Comparison of ENCODE assay signal across 8 mouse cellular contexts in genomic region chr13:93839137-93839630, GRCm38 (mm10).
DNase-seq lines count a peak whose midpoint lies in the region; ATAC-seq and TF ChIP-seq lines count a peak whose summit lies in the region.

No protein-coding gene starts in this region.

- peak; percentile 87 for ATAC-seq in hindbrain, embryonic 16.5 days
- peak; percentile 87 for ATAC-seq in midbrain, embryonic 14.5 days (ENCODE audit: low FRiP score, low TSS enrichment)

- no peak overlapping the region for H3K4me2 ChIP-seq in hindbrain, embryonic 16.5 days (ENCODE audit: low read length)
- peak overlapping the region; percentile 8; the same call in 1 of the 2 replicates for H3K4me2 ChIP-seq in midbrain, embryonic 14.5 days (ENCODE audit: low read length)

- H3K9me3 ChIP-seq in hindbrain, embryonic 16.5 days (ENCODE audit: control insufficient read depth, low read length) = no peaks in the 10 kb centered on the region
- no peaks in the 10 kb centered on the region for H3K9me3 ChIP-seq in midbrain, embryonic 14.5 days (ENCODE audit: control insufficient read depth, low read length)

- H3K36me3 ChIP-seq in hindbrain, embryonic 16.5 days (ENCODE audit: control insufficient read depth, insufficient read depth, low read length) = no peaks in the 10 kb centered on the region
- no peaks in the 10 kb centered on the region for H3K36me3 ChIP-seq in midbrain, embryonic 14.5 days (ENCODE audit: control insufficient read depth, insufficient read depth, low read length)

- H3K4me3 ChIP-seq in hindbrain, embryonic 16.5 days (ENCODE audit: low read length) = no peak overlapping the region
- no peak overlapping the region for H3K4me3 ChIP-seq in midbrain, embryonic 14.5 days (replicated peaks; ENCODE audit: low read depth, low read length)

- H3K9ac ChIP-seq in hindbrain, embryonic 16.5 days (ENCODE audit: low read depth, low read length) = no peak overlapping the region; the same call in 1 of the 2 replicates
- H3K9ac ChIP-seq in midbrain, embryonic 14.5 days (replicated peaks; ENCODE audit: low read length) = no peak overlapping the region; the same call in 1 of the 2 replicates

- peak overlapping the region; percentile 76 for H3K27ac ChIP-seq in hindbrain, embryonic 16.5 days (ENCODE audit: low read depth, low read length)
- H3K27ac ChIP-seq in midbrain, embryonic 14.5 days (replicated peaks; ENCODE audit: low read depth, low read length) = peak overlapping the region; percentile 80

- TF ChIP-seq CTCF in brain, embryonic 14.5 days (IDR thresholded peaks at IDR 0.05; ENCODE audit: borderline replicate concordance, extremely low read depth, insufficient read depth, insufficient read length) = no peak

- TF ChIP-seq POLR2A in brain, embryonic 14.5 days (IDR thresholded peaks at IDR 0.05; ENCODE audit: borderline replicate concordance, extremely low read depth, insufficient read depth, insufficient read length, poor library complexity, severe bottlenecking) = no peak

- peak; percentile 91 for DNase-seq in brain, embryonic 14.5 days (ENCODE audit: low read depth)
- DNase-seq in cerebellum, adult 9-11 months = peak; percentile 30
- DNase-seq in gastrocnemius, postnatal 14 days = peak; percentile 40
- peak; percentile 74 for DNase-seq in midbrain, embryonic 14.5 days
- no peak for DNase-seq in thymus, postnatal 0 days (ENCODE audit: low spot score)
- DNase-seq in urinary bladder, postnatal 25 days (ENCODE audit: low spot score) = no peak
- DNase-seq in urinary bladder, postnatal 4 days (ENCODE audit: low spot score in 2 of 2) = no peak

- H3K4me1 ChIP-seq in hindbrain, embryonic 16.5 days (ENCODE audit: control insufficient read depth, insufficient read depth, low read depth, low read length) = peaks cover 9% of the 10 kb centered on the region
- peaks cover 8% of the 10 kb centered on the region; the same call in 1 of the 2 replicates for H3K4me1 ChIP-seq in midbrain, embryonic 14.5 days (ENCODE audit: control insufficient read depth, insufficient read depth, low read length)

- no peaks in the 10 kb centered on the region for H3K27me3 ChIP-seq in hindbrain, embryonic 16.5 days (replicated peaks; ENCODE audit: control insufficient read depth, insufficient read depth, low read length)
- no peaks in the 10 kb centered on the region for H3K27me3 ChIP-seq in midbrain, embryonic 14.5 days (ENCODE audit: control insufficient read depth, insufficient read depth, low read length)

- 41% methylated on average over 10 of the region's 10 CpGs for WGBS in hindbrain, embryonic 16.5 days
- 14% methylated on average over 10 of the region's 10 CpGs for WGBS in midbrain, embryonic 14.5 days

- intact Hi-C loops in gastrocnemius, postnatal 14 days (cut with DNase I; ENCODE audit: low total_unique reads) = no loop called here

Comparison
In these comparisons a context has a peak if more than half of its experiments do, and no peak if none do; other contexts are left out.
1. DNase-seq: peak in brain, embryonic 14.5 days (single experiment), cerebellum, adult 9-11 months (single experiment), gastrocnemius, postnatal 14 days (single experiment) and midbrain, embryonic 14.5 days (single experiment); none in thymus, postnatal 0 days (single experiment), urinary bladder, postnatal 25 days (single experiment) and urinary bladder, postnatal 4 days (0 of 2).